Mouse (Mus musculus): ENCODE results near the gene Hmgn2.
"Not testable (repeated sequence)": the region's sequence is repeated elsewhere in the genome, so short reads cannot be mapped to it uniquely, and the experiment has no call there.

- TF ChIP-seq SIN3A (IDR thresholded peaks at IDR 0.05; ENCODE audit: low read length); EP300 (IDR thresholded peaks at IDR 0.05; ENCODE audit: low read length); UBTF (IDR thresholded peaks at IDR 0.05; ENCODE audit: low read depth, low read length); CTCF (conservative IDR thresholded peaks at IDR 0.05 in 1 of 2, IDR thresholded peaks at IDR 0.05 in 1 of 2; ENCODE audit: low read depth in 2 of 2, low read length in 2 of 2); POLR2A (IDR thresholded peaks at IDR 0.05; ENCODE audit: low read depth, low read length); ZNF384 (IDR thresholded peaks at IDR 0.05; ENCODE audit: low read depth, low read length); USF1 (IDR thresholded peaks at IDR 0.05; ENCODE audit: low read depth, low read length); ZC3H11A (IDR thresholded peaks at IDR 0.05; ENCODE audit: low read depth, low read length); HCFC1 (IDR thresholded peaks at IDR 0.05; ENCODE audit: low read depth, low read length); TCF12 (IDR thresholded peaks at IDR 0.05; ENCODE audit: low read depth, low read length): not testable (repeated sequence)
Measured at GRCm38 (mm10) chr4:133918093-133918825, 50.2 kb downstream of the Hmgn2 start.
